Mouse (Mus musculus) MEL (cell line): ENCODE results near the gene Scnn1a.

Source experiments
- CHD2 ChIP-seq: IDR thresholded peaks from 2 replicates; pipeline ENCODE4 v1.6.1; 2011; ENCODE audit warnings: low read length, improper control_type of control experiment
- CTCF ChIP-seq, 3 experiments: IDR thresholded peaks in 2 of 3; conservative IDR thresholded peaks in 1 of 3; 2 replicates each; pipeline ENCODE4 v1.5.1; 2011 to 2012; ENCODE audit warnings: low read length in 3 of 3, low read depth in 2 of 3, mild to moderate bottlenecking in 2 of 3, improper control_type of control experiment in 1 of 3, inconsistent platforms in 1 of 3, mixed read lengths in 1 of 3, moderate library complexity in 1 of 3; ENCODE audit not compliant: control insufficient read depth in 1 of 3, insufficient read depth in 1 of 3, poor library complexity in 1 of 3, severe bottlenecking in 1 of 3
- EP300 ChIP-seq, 2 experiments: IDR thresholded peaks; 2 replicates each; pipeline ENCODE4 v1.6.1; 2011; ENCODE audit warnings: improper control_type of control experiment in 2 of 2, low read length in 2 of 2, low read depth in 1 of 2, mild to moderate bottlenecking in 1 of 2
- HCFC1 ChIP-seq: IDR thresholded peaks from 2 replicates; pipeline ENCODE4 v1.6.1; 2012; ENCODE audit warnings: low read depth, mild to moderate bottlenecking, inconsistent platforms, low read length, improper control_type of control experiment, moderate library complexity
- MAFK ChIP-seq: IDR thresholded peaks from 2 replicates; pipeline ENCODE4 v1.6.1; 2011; ENCODE audit warnings: low read depth, mild to moderate bottlenecking, low read length, improper control_type of control experiment, borderline replicate concordance
- MXI1 ChIP-seq: IDR thresholded peaks from 2 replicates; pipeline ENCODE4 v1.6.1; 2011; ENCODE audit warnings: mild to moderate bottlenecking, low read depth, low read length, improper control_type of control experiment
- MYC ChIP-seq: IDR thresholded peaks from 2 replicates; pipeline ENCODE4 v1.6.1; 2011; ENCODE audit warnings: low read depth, mild to moderate bottlenecking, low read length, improper control_type of control experiment, moderate library complexity
- NRF1 ChIP-seq: IDR thresholded peaks from 2 replicates; pipeline ENCODE4 v1.6.1; 2014; ENCODE audit warnings: low read depth, mild to moderate bottlenecking, inconsistent platforms, low read length, improper control_type of control experiment, moderate library complexity; ENCODE audit not compliant: poor library complexity, insufficient read depth, severe bottlenecking
- POLR2A ChIP-seq, 2 experiments: IDR thresholded peaks; 2 replicates each; pipeline ENCODE4 v1.6.1; 2011 to 2012; ENCODE audit warnings: low read length in 2 of 2, mild to moderate bottlenecking in 2 of 2, control low read depth in 1 of 2, improper control_type of control experiment in 1 of 2, low read depth in 1 of 2, moderate library complexity in 1 of 2; ENCODE audit not compliant: control insufficient read depth in 1 of 2, insufficient read depth in 1 of 2, poor library complexity in 1 of 2
- TBP ChIP-seq: IDR thresholded peaks from 2 replicates; pipeline ENCODE4 v1.8.0; 2011; ENCODE audit warnings: low read depth, low read length, improper control_type of control experiment

DNA sequence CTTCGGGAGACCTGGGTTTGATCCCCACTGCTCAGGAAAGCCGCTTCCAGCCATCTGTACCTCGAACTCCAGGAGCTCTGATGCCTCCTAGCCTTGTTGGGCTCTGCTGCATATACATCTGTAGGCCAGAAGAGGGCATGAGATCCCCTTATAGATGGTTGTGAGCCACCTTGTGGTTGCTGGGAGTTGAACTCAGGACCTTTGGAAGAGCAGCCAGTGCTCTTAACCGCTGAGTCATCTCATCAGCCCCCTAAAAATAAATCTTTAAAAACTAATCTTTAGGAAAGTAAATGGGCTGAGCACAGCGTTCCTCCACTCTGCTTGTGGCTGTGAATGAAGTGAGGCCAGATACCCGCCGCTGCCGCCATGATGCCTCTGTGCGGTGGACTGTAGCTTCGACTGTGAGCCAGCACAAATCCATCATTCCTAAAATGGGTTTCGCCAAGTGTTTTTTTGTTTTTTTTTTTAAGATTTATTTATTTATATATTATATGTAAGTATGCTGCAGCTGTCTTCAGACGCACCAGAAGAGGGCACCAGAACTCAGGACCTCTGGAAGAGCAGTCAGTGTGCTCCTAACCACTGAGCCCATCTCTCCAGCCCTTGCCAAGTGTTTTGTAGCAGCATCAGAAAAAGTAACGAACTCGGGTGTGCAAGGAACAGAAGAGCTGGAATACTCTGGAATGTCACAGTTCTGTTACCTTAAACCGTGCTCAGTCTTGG lies 45.5 kb upstream of the Scnn1a start:
- no peak for TF ChIP-seq MXI1
- no peak for TF ChIP-seq TBP
- TF ChIP-seq HCFC1, result 0 out of 2 replicates have a peak, but pooled peaks have one; percentile 25
- TF ChIP-seq POLR2A (IDR thresholded peaks at IDR 0.05; ENCODE audit: control insufficient read depth in 1 of 2, insufficient read depth in 1 of 2, low read depth in 1 of 2, low read length in 2 of 2, poor library complexity in 1 of 2), result no peak
- TF ChIP-seq EP300 (IDR thresholded peaks at IDR 0.05; ENCODE audit: low read depth in 1 of 2, low read length in 2 of 2), result no peak
- TF ChIP-seq CHD2, result no peak
- TF ChIP-seq CTCF (IDR thresholded peaks at IDR 0.05 in 2 of 3, conservative IDR thresholded peaks at IDR 0.05 in 1 of 3; ENCODE audit: control insufficient read depth in 1 of 3, insufficient read depth in 1 of 3, low read depth in 2 of 3, low read length in 3 of 3, poor library complexity in 1 of 3, severe bottlenecking in 1 of 3), result peak; percentile 67 to 96 (median 74)
- TF ChIP-seq MAFK, result no peak; the same call in 1 of the 2 replicates
- TF ChIP-seq MYC, result no peak
- TF ChIP-seq NRF1, result no peak
